Mouse (Mus musculus): ENCODE data around the gene Ino80.

Gene Ino80

GRCm38 (mm10) chr2:119350555-119351486 lies 126.7 kb downstream of the Ino80 start, which contains the start of gene Chac1:
Chac1 (plus strand) TSS chr2:119351229.
- peak; percentile 88 to 91 for DNase-seq

DNA sequence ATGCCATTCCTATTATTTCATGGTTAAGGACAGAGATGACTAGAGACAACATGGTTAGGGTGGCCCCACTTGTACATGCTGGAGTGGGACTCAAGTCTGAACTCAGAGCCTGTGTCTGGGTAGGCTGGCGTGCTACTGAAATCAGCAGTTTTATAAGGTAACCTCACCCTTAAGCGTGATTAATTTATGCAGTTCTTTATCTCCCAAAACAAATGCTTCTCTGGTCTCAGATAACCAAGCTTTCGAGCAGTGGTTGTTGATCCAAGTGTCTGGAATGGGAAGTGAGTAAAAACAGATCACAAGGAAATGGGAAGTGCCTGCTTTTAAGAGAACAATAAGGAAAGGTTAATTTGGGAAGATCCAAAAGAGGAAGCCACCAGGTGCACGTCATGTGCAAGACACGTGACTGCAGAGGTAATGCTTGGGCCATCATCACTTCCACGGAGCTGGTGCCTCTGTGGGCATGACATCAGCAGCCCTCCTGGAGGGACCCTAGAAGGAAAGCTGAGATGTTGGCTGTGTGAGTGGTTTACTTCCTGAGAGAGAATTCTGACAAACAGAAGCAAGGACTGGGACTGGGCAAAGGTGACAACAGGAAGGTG lies 132.8 kb downstream of the Ino80 start:
- DNase-seq: no peak

- peak; percentile 94 for DNase-seq
Observed at GRCm38 (mm10) chr2:119337425-119338265, 139.8 kb downstream of the Ino80 start.

DNA sequence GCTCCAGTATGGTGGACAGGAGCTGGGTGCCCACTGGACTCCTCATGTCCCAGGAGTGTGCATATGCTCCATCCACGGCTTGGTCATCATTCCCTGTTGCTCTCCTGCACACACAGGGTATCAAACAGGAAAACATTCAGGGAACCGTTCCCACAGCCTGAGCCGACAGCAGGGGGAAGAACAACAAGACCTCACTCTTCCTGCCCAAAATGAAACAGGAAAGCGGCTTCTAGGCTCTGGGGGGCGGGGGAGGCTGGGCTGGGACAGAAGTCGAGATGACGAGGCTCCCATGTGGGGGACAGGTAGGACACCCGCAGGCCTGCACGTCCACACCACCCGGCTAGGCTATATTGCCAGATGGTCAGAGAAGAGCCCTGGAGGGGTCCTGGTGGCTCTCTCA lies 141.0 kb downstream of the Ino80 start:
- DNase-seq: no peak

- no peak for DNase-seq
Observed at GRCm38 (mm10) chr2:119336002-119336401, 141.5 kb downstream of the Ino80 start.

- DNase-seq: no peak
Observed at GRCm38 (mm10) chr2:119335535-119335934, 142.0 kb downstream of the Ino80 start.

DNA sequence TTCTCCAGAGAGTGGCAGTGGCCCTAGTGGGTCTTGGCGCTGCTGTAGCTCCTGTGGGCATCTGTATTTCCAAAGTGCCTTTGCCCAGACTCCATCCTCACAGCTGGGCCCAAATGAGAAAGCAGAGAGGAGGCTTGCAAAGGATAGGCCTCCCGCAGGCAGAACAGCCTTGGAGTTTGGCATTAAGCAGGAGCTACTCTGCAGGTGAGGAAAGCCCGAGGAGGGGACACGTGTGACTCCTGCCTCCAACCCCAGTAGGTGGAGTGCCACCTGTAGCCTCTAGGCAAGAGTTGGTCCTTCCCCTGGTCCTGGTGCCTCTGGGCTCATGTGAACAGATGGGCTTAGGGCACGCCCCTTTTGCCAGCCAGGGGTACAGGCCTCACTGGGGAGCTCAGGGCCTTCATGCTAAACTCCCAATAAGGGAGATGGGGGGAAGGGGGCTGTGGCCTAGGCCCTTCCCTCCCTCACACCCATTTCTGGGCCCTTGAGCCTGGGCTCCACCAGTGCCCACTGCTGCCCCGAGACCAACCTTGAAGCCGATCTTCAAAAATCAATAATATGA lies 142.4 kb downstream of the Ino80 start:
- DNase-seq: no peak

- peak in 1 of 2 experiments; percentile 60 for DNase-seq
Observed at GRCm38 (mm10) chr2:119334135-119334534, 143.4 kb downstream of the Ino80 start.

DNA sequence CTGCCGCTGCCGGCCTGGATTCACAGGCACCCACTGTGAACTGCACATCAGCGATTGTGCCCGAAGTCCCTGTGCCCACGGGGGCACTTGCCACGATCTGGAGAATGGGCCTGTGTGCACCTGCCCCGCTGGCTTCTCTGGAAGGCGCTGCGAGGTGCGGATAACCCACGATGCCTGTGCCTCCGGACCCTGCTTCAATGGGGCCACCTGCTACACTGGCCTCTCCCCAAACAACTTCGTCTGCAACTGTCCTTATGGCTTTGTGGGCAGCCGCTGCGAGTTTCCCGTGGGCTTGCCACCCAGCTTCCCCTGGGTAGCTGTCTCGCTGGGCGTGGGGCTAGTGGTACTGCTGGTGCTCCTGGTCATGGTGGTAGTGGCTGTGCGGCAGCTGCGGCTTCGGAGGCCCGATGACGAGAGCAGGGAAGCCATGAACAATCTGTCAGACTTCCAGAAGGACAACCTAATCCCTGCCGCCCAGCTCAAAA lies 145.3 kb downstream of the Ino80 start:
- no peak for DNase-seq

DNA sequence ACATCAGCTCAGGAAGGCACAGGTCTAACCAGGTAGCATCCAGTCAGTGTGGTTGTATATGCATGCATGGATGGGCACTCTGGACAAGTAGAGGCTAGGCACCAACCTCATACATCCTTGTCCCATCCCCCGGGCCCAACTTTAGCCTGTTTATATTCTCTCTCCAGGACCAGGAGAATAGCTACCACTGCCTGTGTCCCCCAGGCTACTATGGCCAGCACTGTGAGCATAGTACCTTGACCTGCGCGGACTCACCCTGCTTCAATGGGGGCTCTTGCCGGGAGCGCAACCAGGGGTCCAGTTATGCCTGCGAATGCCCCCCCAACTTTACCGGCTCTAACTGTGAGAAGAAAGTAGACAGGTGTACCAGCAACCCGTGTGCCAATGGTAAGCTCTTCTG lies 146.7 kb downstream of the Ino80 start:
- DNase-seq: no peak

DNA sequence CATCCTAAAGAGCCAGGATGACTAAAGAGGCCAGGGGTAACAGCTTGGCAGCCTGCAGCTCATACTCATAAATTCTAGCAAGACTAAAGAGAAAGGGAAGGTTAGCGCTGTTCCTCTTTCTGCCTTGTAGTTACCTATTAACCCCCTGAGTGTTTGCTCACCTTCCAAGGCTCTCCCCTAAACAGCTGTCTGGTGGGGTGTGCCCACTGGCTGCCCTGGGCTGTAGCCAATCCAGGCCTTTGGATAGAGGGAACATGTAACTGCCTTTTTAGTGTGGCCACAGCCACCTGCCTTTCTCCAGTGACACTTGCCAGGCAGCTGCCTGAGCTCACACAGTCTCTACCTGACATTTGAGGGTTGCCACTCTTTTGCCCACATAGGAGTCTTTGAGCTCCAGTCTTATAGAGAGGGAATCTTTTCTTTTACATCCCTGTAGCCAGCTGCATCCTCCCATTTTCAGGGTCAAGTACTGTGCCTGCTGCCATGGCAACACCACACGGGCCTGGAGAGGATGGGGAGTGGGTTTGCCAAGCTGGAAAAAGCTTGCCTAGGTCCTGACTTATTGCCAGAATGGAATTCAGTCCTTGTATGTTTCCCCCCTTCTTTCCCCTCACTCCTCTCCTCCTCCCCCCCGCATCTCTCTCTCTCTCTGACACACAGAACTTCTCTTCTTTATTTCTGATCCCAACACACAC lies 148.2 kb downstream of the Ino80 start:
- DNase-seq: peak in 1 of 2 experiments; percentile 67

GRCm38 (mm10) chr2:119328546-119328945 lies 148.9 kb downstream of the Ino80 start:
- no peak for DNase-seq

GRCm38 (mm10) chr2:119327942-119328526 lies 149.5 kb downstream of the Ino80 start:
- no peak for DNase-seq

GRCm38 (mm10) chr2:119327102-119327480 lies 150.4 kb downstream of the Ino80 start:
- DNase-seq: peak; percentile 77 to 90

- peak in 1 of 2 experiments; percentile 47 for DNase-seq
Observed at GRCm38 (mm10) chr2:119326161-119327101, 151.1 kb downstream of the Ino80 start.

DNA sequence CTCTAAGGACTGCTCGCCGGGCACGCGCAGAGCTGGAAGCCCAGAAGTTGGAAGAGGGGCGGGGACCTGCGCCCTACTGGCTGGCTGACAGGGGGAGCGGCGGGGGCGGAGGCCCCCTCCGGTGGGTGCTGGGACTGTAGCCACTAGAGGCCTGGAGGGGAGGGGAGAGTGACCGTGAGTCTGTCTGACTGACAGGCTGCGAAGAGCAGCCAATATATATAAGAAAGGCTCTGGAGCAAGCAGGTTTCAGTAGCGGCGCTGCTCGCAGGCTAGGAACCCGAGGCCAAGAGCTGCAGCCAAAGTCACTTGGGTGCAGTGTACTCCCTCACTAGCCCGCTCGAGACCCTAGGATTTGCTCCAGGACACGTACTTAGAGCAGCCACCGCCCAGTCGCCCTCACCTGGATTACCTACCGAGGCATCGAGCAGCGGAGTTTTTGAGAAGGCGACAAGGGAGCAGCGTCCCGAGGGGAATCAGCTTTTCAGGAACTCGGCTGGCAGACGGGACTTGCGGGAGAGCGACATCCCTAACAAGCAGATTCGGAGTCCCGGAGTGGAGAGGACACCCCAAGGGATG lies 151.8 kb downstream of the Ino80 start, which contains the start of gene Dll4:
TSS of gene Dll4 (plus strand) at position 217 of the 576 bp plus-strand sequence.
- peak; percentile 82 to 91 for DNase-seq

GRCm38 (mm10) chr2:119324576-119325318 lies 152.7 kb downstream of the Ino80 start:
- DNase-seq: peak; percentile 55 to 68

GRCm38 (mm10) chr2:119323866-119324575 lies 153.5 kb downstream of the Ino80 start:
- DNase-seq: peak in 1 of 2 experiments; percentile 24

Data from lung, postnatal 4 days (tissue).